Mouse (Mus musculus) liver, embryonic 11.5 days (tissue): Measurements from ENCODE around the gene Olfr466. TPM values are rescaled to one million over a fixed set of nuclear protein-coding genes. Genes with fewer than 3 reads are reported as not detected.

Experiments used
- ATAC-seq: fragments of 200-750 bp; cut with Nextera tagmentation; replicated peaks from 2 replicates; pipeline ENCODE4 v1.8.0; 2017; ENCODE audit warnings: moderate number of reproducible peaks, mild to moderate bottlenecking, moderate TSS enrichment, moderate library complexity; ENCODE audit not compliant: low FRiP score
- DNase-seq: peaks from one replicate; pipeline ENCODE4 v3.0.0-alpha.2; 2017; ENCODE audit warnings: low spot score
- H3K27ac ChIP-seq: fragments of 300-500 bp; sonication (generic); 2 replicates; pipeline ENCODE4 v1.5.1; 2014; ENCODE audit warnings: mild to moderate bottlenecking, low read depth, low read length, control low read depth
- H3K27me3 ChIP-seq: fragments of 300-500 bp; sonication (generic); replicated peaks from 2 replicates; pipeline ENCODE4 v1.6.1; 2014; ENCODE audit warnings: low read length, mixed read lengths; ENCODE audit not compliant: control insufficient read depth, insufficient read depth
- H3K36me3 ChIP-seq: fragments of 300-500 bp; sonication (generic); 2 replicates; pipeline ENCODE4 v1.6.1; 2014; ENCODE audit warnings: mild to moderate bottlenecking, low read length, moderate library complexity, mixed read lengths; ENCODE audit not compliant: control insufficient read depth, insufficient read depth
- H3K4me1 ChIP-seq: fragments of 300-500 bp; sonication (generic); replicated peaks from 2 replicates; pipeline ENCODE4 v1.6.1; 2014; ENCODE audit warnings: low read length, mixed read lengths; ENCODE audit not compliant: control insufficient read depth, insufficient read depth
- H3K4me2 ChIP-seq: fragments of 300-500 bp; sonication (generic); 2 replicates; pipeline ENCODE4 v1.6.1; 2014; ENCODE audit warnings: mild to moderate bottlenecking, control low read depth, moderate library complexity
- H3K4me3 ChIP-seq: fragments of 300-500 bp; sonication (generic); 2 replicates; pipeline ENCODE4 v1.5.1; 2014; ENCODE audit warnings: low read depth, low read length, control low read depth
- H3K9ac ChIP-seq: fragments of 300-500 bp; sonication (generic); 2 replicates; pipeline ENCODE4 v1.6.1; 2014; ENCODE audit warnings: low read depth, low read length, control low read depth
- H3K9me3 ChIP-seq: fragments of 300-500 bp; sonication (generic); 2 replicates; pipeline ENCODE4 v1.6.1; 2016; ENCODE audit warnings: low read length, inconsistent platforms, mixed read lengths; ENCODE audit not compliant: control insufficient read depth
- WGBS: fragments of 180-500 bp; shearing (Covaris S2); extraction: QIAGEN DNeasy Blood & Tissue Kit; methylation state at CpG from one replicate; pipeline ENCODE4 v1.1.7; 2014; 5-methylcytosine and 5-hydroxymethylcytosine counted together
- polyA plus RNA-seq: library from polyadenylated mRNA; unstranded; fragments of >200 nt; fragmentation: Nextera tagmentation; extraction: Ambion mirVana; gene quantifications from 2 replicates; pipeline ENCODE4 v1.2.1, GENCODE M21; 2014

Olfr466 gene
- not detected in 2 replicates for polyA plus RNA-seq

DNA sequence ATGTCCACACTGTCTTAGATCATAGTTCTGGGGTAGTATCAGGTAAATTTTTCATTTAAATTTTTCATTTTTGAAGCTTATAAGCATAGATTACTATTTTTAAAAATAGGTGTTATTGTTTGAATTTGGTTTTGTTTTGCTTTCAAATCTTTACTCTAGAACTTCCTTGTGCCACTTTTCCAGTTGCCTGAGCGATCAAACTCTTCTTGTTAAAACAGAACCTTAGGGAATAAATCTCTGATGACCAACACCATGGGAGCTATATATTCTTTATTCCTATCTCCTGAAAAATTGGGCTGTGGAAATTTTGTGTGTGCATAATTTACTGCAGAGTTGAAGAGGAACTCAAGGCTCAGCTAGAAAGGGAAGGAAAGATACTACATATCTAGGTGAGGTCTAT is at the start of gene Olfr466:
Gene Olfr466, plus strand, starts transcription at position 301 of the 400 bp plus-strand sequence.
- ATAC-seq = no peak
- 63% methylated on average over 1 of the region's 1 CpGs for WGBS

DNA sequence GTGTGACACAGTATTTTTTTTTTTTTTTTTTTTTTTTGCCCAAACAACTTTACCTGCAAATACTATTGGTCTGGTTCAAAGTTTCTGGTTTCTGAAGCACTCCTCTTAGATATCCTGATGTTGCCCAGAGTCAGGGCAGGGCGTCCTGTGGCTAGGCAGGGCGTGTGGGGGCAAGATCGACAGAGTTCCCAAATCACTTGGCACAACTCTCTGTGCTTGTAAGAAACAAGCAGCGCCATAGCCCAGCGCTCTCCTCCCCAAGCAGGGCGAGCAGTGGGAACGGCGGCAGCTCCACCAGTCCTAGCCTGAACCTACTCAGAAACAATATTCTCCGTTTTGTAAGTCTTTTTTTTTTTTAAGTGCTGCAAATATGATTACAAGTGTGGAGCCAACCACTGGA is 49.4 kb upstream of the Olfr466 start:
- no peak for DNase-seq
- no peak overlapping the region for H3K4me2 ChIP-seq
- no peak for ATAC-seq
- no peaks in the 10 kb centered on the region for H3K4me1 ChIP-seq
- 90% methylated on average over 9 of the region's 9 CpGs for WGBS
- H3K4me3 ChIP-seq = no peak overlapping the region
- H3K9me3 ChIP-seq = no peaks in the 10 kb centered on the region
- no peak overlapping the region for H3K27ac ChIP-seq
- no peak overlapping the region for H3K9ac ChIP-seq
- H3K36me3 ChIP-seq = no peaks in the 10 kb centered on the region; the same call in 1 of the 2 replicates
- no peaks in the 10 kb centered on the region for H3K27me3 ChIP-seq

More for the DNA sequence above, at the start of gene Olfr466:
- no peak within 1 kb of the TSS for H3K9ac ChIP-seq
- DNase-seq = no peak
- no peaks in the 10 kb centered on the region for H3K4me1 ChIP-seq
- H3K9me3 ChIP-seq = no peaks in the 10 kb centered on the region
- no peaks in the 10 kb centered on the region for H3K36me3 ChIP-seq
- no peak within 1 kb of the TSS for H3K4me3 ChIP-seq
- no peaks in the 10 kb centered on the region for H3K27me3 ChIP-seq
- H3K4me2 ChIP-seq = no peak within 1 kb of the TSS
- no peak within 1 kb of the TSS for H3K27ac ChIP-seq

DNA sequence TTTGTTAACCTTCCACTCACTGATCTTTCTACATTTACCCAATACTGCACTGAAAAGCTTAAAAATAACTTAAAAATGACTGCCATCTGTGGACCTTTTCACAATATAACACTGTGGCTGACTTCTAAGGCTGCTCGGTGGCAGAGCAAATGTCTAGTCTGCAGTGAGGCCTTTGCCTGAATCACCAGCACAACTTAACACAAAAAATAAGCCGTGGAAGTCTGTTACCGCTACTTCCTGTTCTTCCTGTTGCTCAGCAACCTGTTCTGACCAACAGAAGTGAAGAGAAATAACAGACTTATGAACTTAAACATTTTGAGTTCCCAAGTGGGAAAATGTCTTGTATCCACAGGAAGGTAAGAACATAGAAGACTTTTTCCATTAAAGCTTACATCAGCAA is 48.8 kb upstream of the Olfr466 start:
- Histone ChIP-seq H3K9ac (no peak overlapping the region), H3K4me2 (no peak overlapping the region), H3K27me3 (no peaks in the 10 kb centered on the region), H3K4me1 (no peaks in the 10 kb centered on the region), H3K27ac (no peak overlapping the region), H3K4me3 (no peak overlapping the region), H3K36me3 (peaks cover 3% of the 10 kb centered on the region; the same call in 1 of the 2 replicates), H3K9me3 (no peaks in the 10 kb centered on the region)
- no peak for ATAC-seq
- 78% methylated on average over 3 of the region's 3 CpGs for WGBS
- no peak for DNase-seq

DNA sequence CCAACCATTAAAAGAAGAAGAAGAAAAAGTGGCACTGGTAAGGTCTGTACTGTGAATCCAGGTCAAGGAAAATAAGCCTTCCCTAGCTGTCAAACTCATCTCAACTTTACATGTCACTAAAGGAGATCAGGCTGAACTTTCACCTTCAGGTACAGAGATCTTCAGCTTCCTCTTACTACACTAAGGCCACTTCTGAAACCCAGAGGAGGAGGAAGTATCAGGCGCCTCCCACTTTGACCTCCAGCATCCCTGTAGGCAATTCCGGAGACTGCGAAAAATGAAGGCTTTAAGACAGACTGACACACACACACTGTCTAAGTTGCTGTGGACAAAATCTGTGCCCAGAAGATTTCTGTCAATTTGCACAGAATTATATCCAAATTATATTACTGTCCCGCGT is 38.1 kb upstream of the Olfr466 start:
- Histone ChIP-seq H3K4me1 (peaks cover 3% of the 10 kb centered on the region; the same call in 1 of the 2 replicates), H3K4me2 (peak overlapping the region; percentile 86), H3K36me3 (peaks cover 3% of the 10 kb centered on the region; the same call in 1 of the 2 replicates), H3K4me3 (peak overlapping the region; percentile 82), H3K27me3 (no peaks in the 10 kb centered on the region), H3K9me3 (no peaks in the 10 kb centered on the region), H3K27ac (peak overlapping the region; percentile 80), H3K9ac (peak overlapping the region; percentile 87)
- DNase-seq (no peak), ATAC-seq (peak; percentile 40; the same call in 1 of the 2 replicates)
- WGBS = 1% methylated on average over 5 of the region's 5 CpGs

DNA sequence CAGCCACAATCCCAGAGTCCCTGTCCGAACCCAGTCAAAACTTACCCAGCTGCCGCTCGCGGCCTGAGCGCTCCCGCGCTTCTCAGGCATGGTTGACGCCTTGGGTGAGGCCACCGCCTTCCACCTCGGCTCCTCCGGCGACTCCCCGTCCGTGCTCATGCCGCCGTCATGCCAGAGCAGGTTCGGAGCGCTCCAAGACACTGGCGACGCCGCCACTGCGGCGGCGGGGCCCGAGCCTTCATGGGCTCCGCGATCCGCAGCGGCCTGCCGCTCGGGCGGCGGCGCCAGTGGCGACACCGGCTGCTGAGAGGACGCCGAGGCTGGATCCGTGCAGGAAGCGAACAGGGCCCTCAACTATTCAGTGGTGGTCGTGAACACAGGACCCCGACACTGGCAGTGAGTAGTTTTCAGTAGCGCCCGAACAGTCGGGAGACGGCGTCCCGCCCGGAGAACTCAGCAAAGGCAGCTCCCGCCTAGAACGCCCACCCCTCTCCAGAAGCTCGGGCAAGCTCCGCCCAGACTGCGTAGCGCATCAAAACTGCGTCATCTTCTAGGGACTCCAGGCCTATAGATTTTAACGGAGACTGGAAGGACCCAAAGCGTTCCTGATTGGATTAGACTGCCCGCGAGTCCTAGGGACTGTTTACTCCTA is 37.5 kb upstream of the Olfr466 start, which contains the start of gene Mfsd14b:
Gene Mfsd14b, minus strand, starts transcription at position 517 of the 652 bp plus-strand sequence.
- under 1% methylated on average over 60 of the region's 60 CpGs for WGBS
- DNase-seq (peak; percentile 82), ATAC-seq (peak; percentile 96)
- Histone ChIP-seq H3K36me3 (peaks cover 3% of the 10 kb centered on the region; the same call in 1 of the 2 replicates), H3K4me2 (peak within 1 kb of the TSS; percentile 86), H3K9me3 (no peaks in the 10 kb centered on the region), H3K4me1 (peaks cover 3% of the 10 kb centered on the region; the same call in 1 of the 2 replicates), H3K4me3 (peak within 1 kb of the TSS; percentile 82), H3K27me3 (no peaks in the 10 kb centered on the region), H3K9ac (peak within 1 kb of the TSS; percentile 87), H3K27ac (peak within 1 kb of the TSS; percentile 80)

DNA sequence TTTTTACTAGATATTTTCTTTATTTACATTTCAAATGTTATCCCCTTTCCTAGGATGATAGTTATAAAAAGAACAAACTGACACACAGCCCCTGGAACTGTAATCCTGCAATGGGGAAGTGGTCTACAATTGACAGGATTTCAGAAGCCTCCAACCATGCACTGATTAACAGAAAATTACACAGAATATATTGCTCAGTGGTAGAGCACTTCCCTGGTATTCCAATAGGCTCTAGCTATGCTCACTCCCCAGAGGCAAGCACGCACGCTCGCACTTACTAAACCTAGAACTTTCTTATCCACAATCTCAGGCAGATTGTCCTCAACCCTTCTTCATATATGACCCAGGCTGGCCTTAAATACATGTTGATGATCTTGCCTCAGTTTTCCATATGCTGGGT is 36.8 kb upstream of the Olfr466 start:
- 0 out of 2 replicates have a peak, but pooled peaks have one; percentile 22 for ATAC-seq
- no peak for DNase-seq
- no peaks in the 10 kb centered on the region for H3K27me3 ChIP-seq
- peak overlapping the region; percentile 87 for H3K9ac ChIP-seq
- peak overlapping the region; percentile 86 for H3K4me2 ChIP-seq
- H3K4me3 ChIP-seq = peak overlapping the region; percentile 82
- H3K4me1 ChIP-seq = peaks cover 3% of the 10 kb centered on the region; the same call in 1 of the 2 replicates
- WGBS = 60% methylated on average over 3 of the region's 3 CpGs
- no peaks in the 10 kb centered on the region for H3K36me3 ChIP-seq
- peak overlapping the region; percentile 32 for H3K27ac ChIP-seq
- H3K9me3 ChIP-seq = no peaks in the 10 kb centered on the region

DNA sequence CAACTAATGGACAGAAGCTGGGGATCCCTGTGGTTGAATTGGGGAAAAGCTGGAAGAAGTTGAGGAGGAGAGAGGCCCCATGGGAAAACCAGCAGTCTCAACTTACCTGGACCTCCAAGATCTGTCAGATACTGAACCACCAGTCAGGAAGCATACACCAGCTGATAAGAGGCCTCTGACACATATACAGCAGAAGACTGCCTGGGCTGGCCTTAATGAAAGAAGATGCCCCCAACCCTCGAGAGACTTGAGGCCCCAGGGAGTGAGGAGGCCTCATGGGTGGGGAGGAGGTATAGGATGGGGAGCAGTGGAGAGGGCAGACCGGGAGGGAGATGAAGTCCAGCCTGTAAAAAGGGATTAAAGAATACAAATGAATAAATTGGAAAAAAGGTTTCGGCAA is 29.1 kb upstream of the Olfr466 start:
- Histone ChIP-seq H3K36me3 (no peaks in the 10 kb centered on the region), H3K9ac (no peak overlapping the region), H3K27ac (no peak overlapping the region), H3K27me3 (no peaks in the 10 kb centered on the region), H3K4me2 (no peak overlapping the region), H3K9me3 (no peaks in the 10 kb centered on the region; the same call in 1 of the 2 replicates), H3K4me1 (peaks cover 2% of the 10 kb centered on the region; the same call in 1 of the 2 replicates), H3K4me3 (no peak overlapping the region)
- ATAC-seq = peak; percentile 46
- no peak for DNase-seq
- 52% methylated on average over 3 of the region's 3 CpGs for WGBS

DNA sequence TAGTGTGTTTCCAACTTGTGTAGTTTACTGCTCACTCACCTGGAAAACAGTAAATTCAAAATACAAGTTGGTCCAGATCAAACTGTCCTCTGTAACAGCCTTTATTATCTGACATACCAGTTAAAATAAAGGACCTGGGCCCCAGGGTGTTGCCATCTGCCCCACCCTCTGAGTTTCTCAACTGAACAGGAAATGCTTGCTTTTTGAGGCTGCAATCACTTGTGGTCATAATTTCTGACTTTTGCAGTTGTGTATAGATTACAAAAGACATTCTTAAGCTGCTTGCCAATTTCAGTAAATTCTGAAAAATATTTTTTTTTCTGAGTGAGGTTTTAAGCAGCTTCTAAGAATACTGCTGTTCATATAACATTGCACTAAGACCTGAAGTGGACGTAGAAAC is 27.9 kb upstream of the Olfr466 start:
- ATAC-seq (peak; percentile 88), DNase-seq (no peak)
- H3K4me1 ChIP-seq = peaks cover 2% of the 10 kb centered on the region; the same call in 1 of the 2 replicates
- no peak overlapping the region for H3K4me3 ChIP-seq
- peak overlapping the region; percentile 64 for H3K27ac ChIP-seq
- no peaks in the 10 kb centered on the region for H3K27me3 ChIP-seq
- no peaks in the 10 kb centered on the region; the same call in 1 of the 2 replicates for H3K9me3 ChIP-seq
- peak overlapping the region; percentile 12 for H3K4me2 ChIP-seq
- H3K9ac ChIP-seq = no peak overlapping the region
- WGBS = 70% methylated on average over 1 of the region's 1 CpGs
- no peaks in the 10 kb centered on the region for H3K36me3 ChIP-seq
